Mouse (Mus musculus): ENCODE results near the gene Poln. TPM values are rescaled to one million over a fixed set of nuclear protein-coding genes. Genes with fewer than 3 reads are reported as not detected.

Gene Poln
- polyA plus RNA-seq, 1 experiment from 2014 or later = 0.48 TPM

Other genes with a start within 250 kb of the Poln start
- gene Nelfa, start 233.0 kb downstream of the Poln start, polyA plus RNA-seq (2016; fragmentation: Nextera tagmentation; extraction: Ambion mirVana) = 42.7 and 42.9 TPM in 2 replicates
- 11.6 and 13.0 TPM in 2 replicates for gene Gm1673, start 186.0 kb downstream of the Poln start, polyA plus RNA-seq (2016; fragmentation: Nextera tagmentation; extraction: Ambion mirVana)
- 0.04 and 0.08 TPM in 2 replicates for gene Nat8l, start 173.5 kb downstream of the Poln start, polyA plus RNA-seq (2016; fragmentation: Nextera tagmentation; extraction: Ambion mirVana)
- gene Haus3, start 79 bp upstream of the Poln start, polyA plus RNA-seq (2016; fragmentation: Nextera tagmentation; extraction: Ambion mirVana) = 38.0 and 39.8 TPM in 2 replicates
- 5.4 and 5.5 TPM in 2 replicates for gene Mxd4, start 18.3 kb upstream of the Poln start, polyA plus RNA-seq (2016; fragmentation: Nextera tagmentation; extraction: Ambion mirVana)
- gene Zfyve28, start 119.0 kb upstream of the Poln start, polyA plus RNA-seq (2016; fragmentation: Nextera tagmentation; extraction: Ambion mirVana) = 0.16 TPM in 1 of 2 replicates, not detected in the other
- not detected in 2 replicates for gene Cfap99, start 119.2 kb upstream of the Poln start, polyA plus RNA-seq (2016; fragmentation: Nextera tagmentation; extraction: Ambion mirVana)
- gene Rnf4, start 166.8 kb upstream of the Poln start, polyA plus RNA-seq (2016; fragmentation: Nextera tagmentation; extraction: Ambion mirVana) = 111 TPM in 2 replicates
- gene Fam193a, start 200.5 kb upstream of the Poln start, polyA plus RNA-seq (2016; fragmentation: Nextera tagmentation; extraction: Ambion mirVana) = 4.9 and 5.1 TPM in 2 replicates